Mouse (Mus musculus): ENCODE data around the gene Cyfip1. TPM values are rescaled to one million over a fixed set of nuclear protein-coding genes. Genes with fewer than 3 reads are reported as not detected.
A peak's percentile ranks its signal among the peaks of the same experiment; 100 is the strongest.

The Cyfip1 gene
- 39.2 and 50.1 TPM in 2 replicates for polyA plus RNA-seq (2014; fragmentation: Nextera tagmentation; extraction: Ambion mirVana)

- Histone ChIP-seq H3K27ac (ENCODE audit: low read depth, low read length) (peak within 1 kb of the TSS; percentile 92), H3K4me2 (ENCODE audit: low read depth, low read length) (peak within 1 kb of the TSS; percentile 78), H3K9me3 (ENCODE audit: control insufficient read depth, low read length) (no peaks in the 10 kb centered on the region), H3K36me3 (ENCODE audit: control insufficient read depth, insufficient read depth, low read length) (no peaks in the 10 kb centered on the region), H3K4me3 (ENCODE audit: low read depth, low read length) (peak within 1 kb of the TSS; percentile 90), H3K27me3 (ENCODE audit: control insufficient read depth, insufficient read depth, low read length) (no peaks in the 10 kb centered on the region), H3K4me1 (ENCODE audit: control insufficient read depth, insufficient read depth, low read length) (peaks cover 14% of the 10 kb centered on the region; the same call in 1 of the 2 replicates), H3K9ac (replicated peaks; ENCODE audit: low read depth, low read length) (peak within 1 kb of the TSS; percentile 91)
- peak; percentile 13 for ATAC-seq (ENCODE audit: low read depth)
- 55% methylated on average over 7 of the region's 7 CpGs for WGBS
These were observed at the start of gene Cyfip1 for GRCm38 (mm10) chr7:55841445-55841844. TSS of gene Cyfip1 (plus strand) at chr7:55841745.

GRCm38 (mm10) chr7:55792280-55792679 lies 49.3 kb upstream of the Cyfip1 start:
- Histone ChIP-seq H3K4me1 (ENCODE audit: control insufficient read depth, insufficient read depth, low read length) (peaks cover 7% of the 10 kb centered on the region), H3K27me3 (ENCODE audit: control insufficient read depth, insufficient read depth, low read length) (no peaks in the 10 kb centered on the region), H3K27ac (ENCODE audit: low read depth, low read length) (no peak overlapping the region), H3K4me2 (ENCODE audit: low read depth, low read length) (no peak overlapping the region), H3K9me3 (ENCODE audit: control insufficient read depth, low read length) (no peaks in the 10 kb centered on the region), H3K9ac (replicated peaks; ENCODE audit: low read depth, low read length) (no peak overlapping the region), H3K4me3 (ENCODE audit: low read depth, low read length) (no peak overlapping the region), H3K36me3 (ENCODE audit: control insufficient read depth, insufficient read depth, low read length) (peaks cover 14% of the 10 kb centered on the region)
- no peak for ATAC-seq (ENCODE audit: low read depth)
- WGBS: 65% methylated on average over 3 of the region's 3 CpGs

GRCm38 (mm10) chr7:55793236-55793951 lies 48.2 kb upstream of the Cyfip1 start:
- ATAC-seq (ENCODE audit: low read depth): peak; percentile 13
- H3K27ac ChIP-seq (ENCODE audit: low read depth, low read length): peak overlapping the region; percentile 72
- peak overlapping the region; percentile 69 for H3K4me3 ChIP-seq (ENCODE audit: low read depth, low read length)
- peak overlapping the region; percentile 85 for H3K4me2 ChIP-seq (ENCODE audit: low read depth, low read length)
- 37% methylated on average over 13 of the region's 13 CpGs for WGBS
- H3K4me1 ChIP-seq (ENCODE audit: control insufficient read depth, insufficient read depth, low read length): peaks cover 7% of the 10 kb centered on the region
- peak overlapping the region; percentile 97; the same call in 1 of the 2 replicates for H3K9ac ChIP-seq (replicated peaks; ENCODE audit: low read depth, low read length)
- no peaks in the 10 kb centered on the region for H3K9me3 ChIP-seq (ENCODE audit: control insufficient read depth, low read length)
- no peaks in the 10 kb centered on the region for H3K27me3 ChIP-seq (ENCODE audit: control insufficient read depth, insufficient read depth, low read length)
- peaks cover 15% of the 10 kb centered on the region for H3K36me3 ChIP-seq (ENCODE audit: control insufficient read depth, insufficient read depth, low read length)

- H3K4me1 ChIP-seq (ENCODE audit: control insufficient read depth, insufficient read depth, low read length): peaks cover 7% of the 10 kb centered on the region
- peak within 1 kb of the TSS; percentile 69 for H3K4me3 ChIP-seq (ENCODE audit: low read depth, low read length)
- peak within 1 kb of the TSS; percentile 85 for H3K4me2 ChIP-seq (ENCODE audit: low read depth, low read length)
- H3K36me3 ChIP-seq (ENCODE audit: control insufficient read depth, insufficient read depth, low read length): peaks cover 15% of the 10 kb centered on the region
- no peaks in the 10 kb centered on the region for H3K27me3 ChIP-seq (ENCODE audit: control insufficient read depth, insufficient read depth, low read length)
- peak within 1 kb of the TSS; percentile 97 for H3K9ac ChIP-seq (replicated peaks; ENCODE audit: low read depth, low read length)
- peak within 1 kb of the TSS; percentile 72 for H3K27ac ChIP-seq (ENCODE audit: low read depth, low read length)
- ATAC-seq (ENCODE audit: low read depth): peak; percentile 100
- no peaks in the 10 kb centered on the region for H3K9me3 ChIP-seq (ENCODE audit: control insufficient read depth, low read length)
- WGBS: under 1% methylated on average over 51 of the region's 51 CpGs
These were observed 47.5 kb upstream of the Cyfip1 start, which contains the start of gene Tubgcp5 for GRCm38 (mm10) chr7:55793952-55794603. TSS of gene Tubgcp5 (plus strand) at chr7:55794154.

GRCm38 (mm10) chr7:55799981-55800380 lies 41.6 kb upstream of the Cyfip1 start:
- Histone ChIP-seq H3K4me2 (ENCODE audit: low read depth, low read length) (no peak overlapping the region), H3K9me3 (ENCODE audit: control insufficient read depth, low read length) (no peaks in the 10 kb centered on the region), H3K4me1 (ENCODE audit: control insufficient read depth, insufficient read depth, low read length) (peaks cover 2% of the 10 kb centered on the region), H3K36me3 (ENCODE audit: control insufficient read depth, insufficient read depth, low read length) (peaks cover 53% of the 10 kb centered on the region), H3K4me3 (ENCODE audit: low read depth, low read length) (no peak overlapping the region), H3K27me3 (ENCODE audit: control insufficient read depth, insufficient read depth, low read length) (no peaks in the 10 kb centered on the region), H3K27ac (ENCODE audit: low read depth, low read length) (no peak overlapping the region), H3K9ac (replicated peaks; ENCODE audit: low read depth, low read length) (no peak overlapping the region)
- WGBS: 87% methylated on average over 3 of the region's 3 CpGs
- no peak for ATAC-seq (ENCODE audit: low read depth)

- ATAC-seq (ENCODE audit: low read depth): no peak
- no peak overlapping the region for H3K4me3 ChIP-seq (ENCODE audit: low read depth, low read length)
- WGBS: 96% methylated on average over 2 of the region's 2 CpGs
- H3K9me3 ChIP-seq (ENCODE audit: control insufficient read depth, low read length): no peaks in the 10 kb centered on the region
- no peak overlapping the region for H3K4me2 ChIP-seq (ENCODE audit: low read depth, low read length)
- no peaks in the 10 kb centered on the region for H3K27me3 ChIP-seq (ENCODE audit: control insufficient read depth, insufficient read depth, low read length)
- H3K36me3 ChIP-seq (ENCODE audit: control insufficient read depth, insufficient read depth, low read length): peaks cover 60% of the 10 kb centered on the region
- H3K27ac ChIP-seq (ENCODE audit: low read depth, low read length): no peak overlapping the region
- no peaks in the 10 kb centered on the region for H3K4me1 ChIP-seq (ENCODE audit: control insufficient read depth, insufficient read depth, low read length)
- no peak overlapping the region for H3K9ac ChIP-seq (replicated peaks; ENCODE audit: low read depth, low read length)
These were observed 31.6 kb upstream of the Cyfip1 start for GRCm38 (mm10) chr7:55809967-55810366.

GRCm38 (mm10) chr7:55824468-55824867 lies 17.1 kb upstream of the Cyfip1 start:
- 89% methylated on average over 5 of the region's 5 CpGs for WGBS
- ATAC-seq (ENCODE audit: low read depth): no peak
- H3K36me3 ChIP-seq (ENCODE audit: control insufficient read depth, insufficient read depth, low read length): peaks cover 27% of the 10 kb centered on the region
- no peak overlapping the region for H3K9ac ChIP-seq (replicated peaks; ENCODE audit: low read depth, low read length)
- H3K4me1 ChIP-seq (ENCODE audit: control insufficient read depth, insufficient read depth, low read length): no peaks in the 10 kb centered on the region
- no peak overlapping the region for H3K27ac ChIP-seq (ENCODE audit: low read depth, low read length)
- no peaks in the 10 kb centered on the region for H3K9me3 ChIP-seq (ENCODE audit: control insufficient read depth, low read length)
- H3K27me3 ChIP-seq (ENCODE audit: control insufficient read depth, insufficient read depth, low read length): no peaks in the 10 kb centered on the region
- H3K4me2 ChIP-seq (ENCODE audit: low read depth, low read length): no peak overlapping the region
- H3K4me3 ChIP-seq (ENCODE audit: low read depth, low read length): no peak overlapping the region

GRCm38 (mm10) chr7:55827551-55827950 lies 14.0 kb upstream of the Cyfip1 start:
- H3K4me1 ChIP-seq (ENCODE audit: control insufficient read depth, insufficient read depth, low read length): no peaks in the 10 kb centered on the region
- H3K9ac ChIP-seq (replicated peaks; ENCODE audit: low read depth, low read length): no peak overlapping the region
- no peaks in the 10 kb centered on the region for H3K9me3 ChIP-seq (ENCODE audit: control insufficient read depth, low read length)
- 89% methylated on average over 9 of the region's 9 CpGs for WGBS
- peaks cover 31% of the 10 kb centered on the region for H3K36me3 ChIP-seq (ENCODE audit: control insufficient read depth, insufficient read depth, low read length)
- no peak for ATAC-seq (ENCODE audit: low read depth)
- H3K27ac ChIP-seq (ENCODE audit: low read depth, low read length): no peak overlapping the region
- H3K4me3 ChIP-seq (ENCODE audit: low read depth, low read length): no peak overlapping the region
- H3K4me2 ChIP-seq (ENCODE audit: low read depth, low read length): no peak overlapping the region
- no peaks in the 10 kb centered on the region for H3K27me3 ChIP-seq (ENCODE audit: control insufficient read depth, insufficient read depth, low read length)

GRCm38 (mm10) chr7:55836877-55837276 lies 4.7 kb upstream of the Cyfip1 start:
- ATAC-seq (ENCODE audit: low read depth): no peak
- H3K4me3 ChIP-seq (ENCODE audit: low read depth, low read length): no peak overlapping the region
- H3K9ac ChIP-seq (replicated peaks; ENCODE audit: low read depth, low read length): no peak overlapping the region

More at GRCm38 (mm10) chr7:55836877-55837276, 4.7 kb upstream of the Cyfip1 start:
- Histone ChIP-seq H3K36me3 (ENCODE audit: control insufficient read depth, insufficient read depth, low read length) (0 out of 2 replicates have a peak, but pooled peaks cover 3% of the 10 kb centered on the region), H3K27ac (ENCODE audit: low read depth, low read length) (no peak overlapping the region), H3K9me3 (ENCODE audit: control insufficient read depth, low read length) (no peaks in the 10 kb centered on the region), H3K4me1 (ENCODE audit: control insufficient read depth, insufficient read depth, low read length) (peaks cover 6% of the 10 kb centered on the region; the same call in 1 of the 2 replicates), H3K27me3 (ENCODE audit: control insufficient read depth, insufficient read depth, low read length) (no peaks in the 10 kb centered on the region), H3K4me2 (ENCODE audit: low read depth, low read length) (no peak overlapping the region)
- WGBS: 87% methylated on average over 4 of the region's 4 CpGs

All from neural tube, embryonic 14.5 days (tissue).